Mouse (Mus musculus): ENCODE results near the gene Recql5.
"Not testable (repeated sequence)": the region's sequence is repeated elsewhere in the genome, so short reads cannot be mapped to it uniquely, and the experiment has no call there.

The Recql5 gene

DNA sequence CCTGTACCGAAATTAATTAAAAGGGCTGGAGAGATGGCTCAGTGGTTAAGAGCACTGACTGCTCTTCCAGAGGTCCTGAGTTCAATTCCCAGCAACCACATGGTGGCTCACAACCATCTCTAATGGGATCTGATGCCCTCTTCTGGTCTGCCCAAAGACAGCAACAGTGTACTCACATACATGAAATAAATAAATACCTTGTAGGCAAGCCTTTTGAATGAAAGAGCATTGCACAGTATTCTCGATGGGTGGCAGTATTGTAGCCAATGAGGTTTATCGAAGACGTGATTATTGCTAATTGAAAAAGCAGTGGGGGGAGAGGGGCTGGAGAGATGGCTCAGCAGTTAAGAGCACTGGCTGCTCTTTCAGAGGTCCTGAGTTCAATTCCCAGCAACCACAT is 76.1 kb downstream of the Recql5 start:
- not testable (repeated sequence) for DNase-seq

GRCm38 (mm10) chr11:115854674-115855073 is 78.6 kb downstream of the Recql5 start:
- no peak for DNase-seq

DNA sequence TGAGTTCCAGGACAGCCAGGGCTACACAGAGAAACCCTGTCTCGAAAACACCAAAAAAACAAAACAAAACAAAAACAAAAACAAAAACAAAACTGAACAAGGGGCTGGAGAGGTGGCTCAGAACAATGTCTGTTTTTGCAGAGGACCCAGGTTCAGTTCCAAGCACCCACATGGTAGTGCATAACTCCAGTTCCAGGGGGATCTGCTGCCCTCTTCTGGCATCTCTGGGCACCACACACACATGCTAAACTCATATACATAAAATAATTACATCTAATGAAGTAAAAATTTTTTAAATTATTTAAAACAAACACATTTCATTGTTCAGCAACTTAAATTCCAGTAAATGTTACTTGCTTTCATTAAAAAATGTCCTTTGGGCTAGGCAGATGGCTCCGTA is 87.5 kb downstream of the Recql5 start:
- no peak for DNase-seq

GRCm38 (mm10) chr11:115844240-115844639 is 89.0 kb downstream of the Recql5 start:
- no peak for DNase-seq

- DNase-seq = peak; percentile 40
Observed at GRCm38 (mm10) chr11:115843891-115844239, 89.4 kb downstream of the Recql5 start.

DNA sequence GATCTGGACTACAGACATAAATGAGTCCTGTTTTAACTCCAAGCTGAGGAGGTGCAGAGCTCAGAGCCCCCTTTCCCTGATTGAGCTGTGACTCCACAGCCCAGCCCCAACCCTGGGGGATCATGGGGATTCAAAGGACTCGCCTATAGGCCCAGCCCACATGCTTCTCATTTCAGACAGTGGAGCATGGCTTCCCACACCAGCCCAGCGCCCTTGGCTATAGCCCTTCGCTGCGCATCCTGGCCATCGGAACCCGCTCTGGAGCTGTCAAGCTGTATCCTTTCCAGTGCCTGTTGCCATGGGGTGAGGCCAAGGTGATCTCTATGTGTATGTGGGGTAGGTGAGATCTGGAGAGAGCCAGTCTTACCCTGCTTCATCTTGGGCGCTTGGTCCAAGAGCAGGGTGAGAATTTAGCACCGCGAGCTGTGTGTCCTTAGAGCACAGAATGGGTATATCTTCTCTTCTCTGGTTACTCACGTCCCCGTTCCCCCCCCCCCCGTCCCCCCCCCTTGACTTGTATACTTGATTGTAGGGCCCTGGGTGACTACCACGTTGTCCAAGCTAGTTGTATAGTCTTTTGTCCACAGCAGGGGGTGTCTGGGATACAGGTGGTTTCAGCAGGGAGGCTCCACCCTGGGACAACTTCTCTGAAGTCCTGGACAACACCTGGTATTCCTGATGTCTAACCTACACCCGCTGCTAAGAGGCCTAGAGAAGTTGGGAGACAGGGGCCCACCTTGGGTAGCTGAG is 90.0 kb downstream of the Recql5 start:
- DNase-seq = no peak
